Mouse (Mus musculus) left cerebral cortex, adult 18-20 months (tissue): ENCODE measurements around the gene Ccdc187. TPM values are rescaled to one million over a fixed set of nuclear protein-coding genes. Genes with fewer than 3 reads are reported as not detected.

Experiments used
- DNase-seq, 2 experiments: peaks; one replicate each; pipeline ENCODE4 v3.0.0; 2021 to 2022; ENCODE audit warnings: low spot score in 2 of 2, mixed read lengths in 1 of 2
- total RNA-seq, 2 experiments: library from RNA; stranded (reverse); gene quantifications; 2 replicates each; pipeline ENCODE4 v1.2.3; 2021

Gene Ccdc187
- total RNA-seq, 2 experiments from 2014 or later: 2.2 to 2.6 TPM

DNA sequence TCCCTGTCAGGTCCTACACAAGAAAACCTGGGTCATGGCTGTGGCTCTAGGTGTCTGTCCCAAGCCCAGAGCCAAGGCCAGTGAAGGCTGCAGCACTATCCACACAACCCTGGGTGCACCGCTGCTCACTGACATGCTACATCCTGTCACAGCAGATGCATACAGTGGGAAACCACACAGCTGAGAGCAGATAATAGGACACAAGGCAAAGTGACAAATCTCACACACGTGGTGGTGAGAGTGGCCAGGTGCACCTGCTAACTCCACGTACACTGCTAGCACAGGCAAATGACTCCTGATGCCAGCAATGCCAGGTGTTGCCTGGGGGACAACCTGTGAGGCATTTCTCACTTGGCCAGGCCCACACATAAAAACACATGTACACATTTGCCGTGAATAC lies 69.1 kb downstream of the Ccdc187 start:
- DNase-seq: no peak

DNA sequence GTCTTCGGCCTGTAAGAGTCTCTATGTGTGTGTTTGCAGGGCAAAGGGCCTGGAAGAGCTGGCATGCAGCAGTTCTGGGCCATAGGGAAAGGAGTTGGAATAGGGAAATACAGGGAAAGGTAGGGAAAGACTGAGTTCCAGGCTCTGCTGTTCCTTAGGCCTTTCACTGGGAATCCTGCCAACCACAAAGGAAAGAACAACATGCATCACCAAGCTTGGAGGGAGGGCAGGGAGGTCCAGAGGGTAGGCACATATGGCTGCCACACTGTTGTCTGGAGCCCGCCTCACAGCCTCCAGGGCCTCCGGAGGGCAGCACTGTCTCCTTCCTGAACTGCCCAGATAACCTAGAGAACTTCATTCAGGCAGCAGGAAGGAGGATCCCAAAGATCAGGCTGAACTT lies 70.4 kb downstream of the Ccdc187 start:
- no peak for DNase-seq

DNA sequence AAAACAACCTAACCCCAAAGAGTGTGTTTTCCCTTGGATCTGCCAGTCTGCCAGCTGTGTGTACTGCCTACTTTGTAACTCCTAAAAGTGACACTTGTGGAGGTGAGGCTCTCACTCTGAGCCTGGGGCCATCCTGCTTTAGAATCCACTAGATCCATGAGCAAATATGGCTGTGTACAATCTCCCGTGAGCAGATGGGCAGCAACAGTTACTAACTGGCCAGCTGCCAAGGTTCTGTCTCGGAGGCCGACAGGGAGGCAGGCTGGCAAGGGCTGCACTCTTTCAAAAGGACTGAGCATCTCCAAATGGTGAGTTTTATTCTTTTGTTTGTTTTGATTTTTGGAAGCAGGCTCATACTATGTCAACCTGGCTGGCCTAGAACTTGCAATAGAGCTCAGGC lies 79.8 kb downstream of the Ccdc187 start:
- no peak for DNase-seq

DNA sequence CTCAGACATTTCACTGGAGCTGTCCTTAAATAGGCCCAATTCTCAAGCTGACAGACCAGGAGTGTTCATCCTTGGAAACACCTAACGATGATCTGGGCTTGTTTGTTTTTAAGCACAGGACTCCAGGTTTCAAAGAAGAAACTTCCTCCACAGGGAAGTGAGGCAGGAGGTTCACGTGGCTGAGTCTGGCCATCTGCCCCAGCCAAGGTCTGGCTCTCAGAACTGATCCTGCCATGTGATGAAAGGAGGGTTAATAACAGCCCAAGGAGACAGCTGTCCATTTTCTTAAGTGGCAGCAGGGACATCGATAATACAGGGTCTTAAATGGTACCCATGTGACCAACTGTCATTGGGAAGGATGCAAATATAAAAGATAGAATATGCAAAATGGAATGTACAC lies 84.8 kb downstream of the Ccdc187 start:
- no peak for DNase-seq

DNA sequence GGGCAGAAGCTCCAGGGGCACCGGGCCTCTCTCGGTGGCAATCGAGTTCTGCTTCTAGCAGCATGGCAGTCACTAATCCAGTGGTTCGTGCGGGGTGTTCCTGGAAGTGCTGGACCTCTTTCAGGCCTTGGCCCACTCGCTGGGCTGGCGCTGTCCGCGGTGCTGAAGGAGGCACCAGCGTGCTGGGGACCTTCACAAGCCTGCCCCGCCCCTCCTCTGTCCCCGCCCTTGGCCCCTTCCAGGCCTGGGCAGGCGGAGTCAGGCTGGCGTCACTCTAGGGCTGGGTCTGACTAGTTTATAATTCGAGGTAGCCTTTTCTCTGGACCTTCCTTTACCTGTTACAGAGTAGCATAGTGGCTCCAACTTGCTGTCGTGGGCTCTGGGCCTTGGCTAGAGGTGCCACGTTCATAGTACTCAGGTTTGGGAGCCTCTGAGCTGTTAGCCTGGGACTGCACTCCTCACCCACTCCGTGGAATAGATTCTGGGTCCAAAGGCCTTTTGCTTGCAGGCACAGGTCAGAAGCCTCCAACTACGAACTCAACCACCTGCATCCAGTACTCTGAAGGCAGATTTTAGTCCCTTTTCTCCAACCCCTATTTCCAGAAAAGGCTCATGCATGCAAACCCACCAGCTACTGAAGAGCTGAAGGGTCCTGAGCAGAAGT lies 86.1 kb downstream of the Ccdc187 start, which contains the start of gene Lhx3:
Lhx3 (minus strand) TSS at position 164 of the 664 bp plus-strand sequence.
- peak; percentile 30 to 42 for DNase-seq

DNA sequence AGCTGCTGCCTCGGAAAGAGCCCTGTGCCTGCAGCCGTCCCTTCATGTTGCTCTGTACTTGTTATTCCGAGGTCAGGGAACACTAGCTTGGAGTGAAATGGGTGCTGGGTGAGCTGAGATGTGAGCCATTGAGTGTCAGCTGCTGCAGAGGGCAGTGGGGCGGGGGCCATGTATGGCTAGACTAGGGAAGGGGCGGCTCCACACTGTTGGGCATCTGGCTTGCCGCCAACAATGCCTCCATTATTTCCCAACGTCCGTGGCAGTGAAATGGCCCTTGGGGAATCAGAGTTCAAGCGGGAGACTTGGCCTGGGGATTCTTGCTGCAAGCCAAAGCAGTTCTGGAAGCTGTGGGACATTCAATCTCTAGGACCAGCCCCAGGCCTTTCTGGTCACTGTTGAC lies 86.8 kb downstream of the Ccdc187 start:
- no peak for DNase-seq

DNA sequence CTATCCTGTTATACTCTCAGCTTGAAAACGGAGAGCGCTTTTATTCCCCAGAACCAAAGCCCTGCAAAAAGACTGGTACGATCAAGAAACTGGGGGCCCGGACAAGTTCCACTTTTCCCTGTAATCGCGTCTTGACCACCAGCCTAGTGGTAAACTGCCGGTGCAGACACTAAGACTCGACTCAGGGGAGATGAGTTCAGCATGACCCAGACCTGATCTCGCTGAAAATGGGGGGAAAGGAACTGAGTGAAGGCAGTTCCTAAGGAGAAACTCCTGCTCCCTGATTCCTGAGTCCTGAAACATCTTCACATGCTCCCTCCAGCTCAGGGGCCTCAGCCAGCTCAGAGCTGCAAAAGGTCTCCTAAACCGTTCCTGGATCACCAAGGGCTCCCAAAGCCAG lies 88.6 kb downstream of the Ccdc187 start:
- no peak for DNase-seq

DNA sequence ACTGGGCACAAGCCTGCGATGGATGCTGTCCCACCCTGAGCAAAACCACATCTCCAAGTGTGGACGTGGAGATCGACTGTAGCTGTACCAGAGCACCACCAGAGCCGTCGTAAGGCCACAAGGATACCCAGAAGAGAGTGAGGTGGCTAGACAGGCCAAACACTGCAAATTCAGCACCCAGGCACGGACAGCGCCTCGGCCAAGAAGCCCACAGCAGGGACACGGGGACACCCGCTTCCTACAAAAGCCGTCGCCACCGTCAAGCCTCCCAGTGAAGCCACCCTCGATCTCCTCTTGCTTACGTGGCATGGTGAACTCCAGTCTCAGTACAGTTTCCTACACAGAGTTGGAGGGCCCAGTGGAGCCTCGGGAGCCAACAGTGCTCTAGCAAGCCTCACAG lies 89.2 kb downstream of the Ccdc187 start:
- DNase-seq: no peak

DNA sequence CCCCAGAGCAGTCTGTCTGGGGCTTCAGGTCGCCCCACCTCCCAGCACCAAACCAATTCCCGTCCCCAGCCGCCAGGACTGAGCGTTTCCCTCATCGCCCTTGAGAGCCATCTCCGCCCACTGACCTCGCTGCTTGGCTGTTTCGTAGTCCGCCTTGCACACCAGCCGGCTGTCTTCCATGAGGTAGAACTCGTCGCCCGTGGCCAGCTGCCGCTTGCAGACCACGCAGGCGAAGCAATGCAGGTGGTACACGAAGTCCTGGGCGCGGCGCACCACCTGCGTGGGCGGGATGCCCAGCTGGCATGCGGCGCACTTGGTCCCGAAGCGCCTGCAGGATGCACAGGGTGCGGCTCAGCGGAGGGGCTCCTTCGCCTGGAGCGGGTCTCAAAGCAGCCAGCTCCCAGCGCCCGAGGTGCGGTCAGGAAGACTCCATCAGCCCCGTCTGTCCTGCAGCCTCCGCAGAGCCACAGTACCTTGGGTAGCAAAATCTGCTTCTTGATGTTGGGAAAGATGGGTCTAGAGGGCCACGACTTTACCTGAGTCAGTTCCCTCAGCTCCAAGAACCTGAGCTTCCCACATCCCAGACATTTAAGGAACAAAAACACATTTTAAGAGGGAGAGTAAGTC lies 91.4 kb downstream of the Ccdc187 start:
- peak; percentile 22 to 42 for DNase-seq

DNA sequence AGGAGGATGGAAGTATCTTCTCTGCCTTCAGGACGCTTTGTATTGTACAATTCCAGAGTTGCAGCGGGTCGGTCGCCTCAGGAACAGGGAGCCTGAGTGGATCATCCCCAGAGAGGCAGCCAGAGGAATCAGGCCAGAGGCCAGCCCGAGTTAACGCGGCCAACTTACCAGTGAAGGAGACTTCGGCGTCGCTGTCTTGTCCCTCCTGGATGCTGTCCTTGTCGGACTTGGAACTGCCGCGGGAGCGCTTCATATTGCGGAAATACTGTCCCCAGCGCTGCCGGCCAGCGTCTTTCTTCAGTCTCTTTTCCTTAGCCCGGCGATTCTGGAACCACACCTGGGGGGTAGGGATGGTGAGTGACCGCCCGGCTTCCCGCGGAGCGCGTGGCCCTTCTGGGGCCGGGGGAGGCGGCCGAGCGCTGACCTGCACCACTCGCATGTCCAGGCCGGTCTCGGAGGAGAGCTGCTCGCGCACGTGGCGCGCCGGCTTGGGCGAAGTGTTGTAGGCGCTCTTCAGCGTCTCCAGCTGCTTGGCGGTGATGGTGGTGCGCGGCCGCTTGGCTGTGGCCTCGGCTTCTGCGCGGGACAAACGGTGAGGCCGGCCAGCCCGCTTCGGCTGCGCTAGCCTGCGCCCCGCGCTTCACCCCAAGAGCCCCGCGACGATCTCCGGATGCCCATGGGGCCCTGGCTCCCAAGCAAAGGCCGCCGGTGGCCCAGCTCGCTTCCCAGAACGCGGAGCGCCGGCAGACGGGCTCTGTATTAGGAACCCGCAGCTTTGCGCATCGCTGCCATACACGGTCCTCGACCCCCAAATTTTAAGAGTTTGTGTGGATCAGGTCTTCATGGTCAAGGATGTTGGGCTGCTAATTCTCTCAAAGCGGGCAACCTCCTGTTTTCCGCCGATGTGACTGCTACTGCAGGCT lies 92.2 kb downstream of the Ccdc187 start:
- DNase-seq: no peak

DNA sequence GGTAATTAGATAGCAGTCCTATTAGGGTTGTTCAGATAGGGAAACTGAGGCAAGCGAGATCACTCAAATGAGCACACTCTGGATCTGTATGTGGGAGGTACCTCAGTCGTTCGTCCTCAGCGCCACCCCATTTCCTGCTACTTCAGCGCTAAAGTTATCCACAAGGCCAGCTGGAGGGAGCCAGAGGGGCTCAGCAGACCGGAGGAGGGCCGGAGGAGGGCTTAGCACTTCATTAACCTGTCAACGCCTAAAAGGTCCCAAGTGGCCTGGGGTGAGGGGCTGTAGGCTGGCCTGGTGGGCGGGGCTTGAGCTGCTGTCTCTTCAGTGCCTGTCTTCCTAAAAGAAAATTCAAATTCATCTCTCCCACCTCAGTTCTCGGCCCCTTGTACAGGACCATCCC lies 95.9 kb downstream of the Ccdc187 start:
- DNase-seq: no peak

DNA sequence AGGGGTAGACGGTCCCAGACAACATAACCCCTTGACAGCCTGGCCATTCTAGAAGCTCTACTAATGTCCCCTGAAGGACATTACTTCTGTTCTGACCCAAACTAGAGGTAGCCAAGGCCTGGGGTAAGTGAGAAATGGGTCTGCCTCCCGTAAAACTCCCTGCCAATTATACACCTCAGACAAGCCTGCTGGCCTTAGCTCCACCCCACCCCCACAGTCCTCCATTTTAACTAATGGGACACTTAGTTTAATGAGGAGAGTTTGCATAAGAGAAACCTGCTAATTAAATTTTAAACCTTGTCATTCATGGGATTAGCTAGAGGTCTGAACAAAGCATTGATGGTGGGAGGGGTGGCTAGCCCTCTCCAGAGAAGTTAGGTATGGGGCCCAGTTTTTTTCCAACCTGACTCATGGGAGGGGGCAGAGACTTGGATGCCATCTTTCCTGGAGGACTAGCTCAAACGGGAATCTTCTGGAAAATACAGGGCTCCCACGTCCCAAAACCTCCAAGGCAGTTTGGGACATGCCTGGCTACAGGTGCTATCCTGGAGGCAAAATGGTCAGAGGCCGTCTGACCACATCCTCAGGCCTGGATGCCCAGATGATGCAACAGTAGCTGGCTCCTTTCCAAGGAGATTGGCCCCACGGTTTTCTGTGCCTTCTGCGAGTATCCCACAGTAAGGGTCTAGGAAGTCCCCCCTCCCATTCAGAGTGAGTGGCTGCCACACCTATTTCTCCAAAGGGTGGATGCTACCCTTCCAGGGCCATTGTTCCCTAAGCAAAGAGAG lies 99.6 kb downstream of the Ccdc187 start:
- no peak for DNase-seq

Other genes with a start within 250 kb of the Ccdc187 start
- gene Nacc2, start 171.3 kb downstream of the Ccdc187 start, total RNA-seq: 10 to 100 TPM; 69.8 to 81.1 TPM
- under 1 TPM in 1 of 2 experiments, not detected in 1; 0.40 TPM for gene Lhx3, start 86.3 kb downstream of the Ccdc187 start, total RNA-seq
- 10 to 100 TPM; 20.5 to 23.1 TPM for gene Qsox2, start 57.0 kb downstream of the Ccdc187 start, total RNA-seq
- gene Gpsm1, start 21.0 kb upstream of the Ccdc187 start, total RNA-seq: 10 to 100 TPM; 50.5 to 61.3 TPM
- gene Dnlz, start 57.6 kb upstream of the Ccdc187 start, total RNA-seq: 10 to 100 TPM; 27.7 to 29.4 TPM
- 1 to 10 TPM; 1.2 to 2.6 TPM for gene Card9, start 66.4 kb upstream of the Ccdc187 start, total RNA-seq
- 10 to 100 TPM; 51.8 to 69.8 TPM for gene Snapc4, start 86.1 kb upstream of the Ccdc187 start, total RNA-seq
- gene Entr1, start 94.8 kb upstream of the Ccdc187 start, total RNA-seq: 100 to 1,000 TPM; 139 to 145 TPM
- gene Pmpca, start 94.8 kb upstream of the Ccdc187 start, total RNA-seq: 10 to 100 TPM; 91.5 to 95.8 TPM
- gene Inpp5e, start 114.6 kb upstream of the Ccdc187 start, total RNA-seq: 10 to 100 TPM; 21.5 to 22.8 TPM
- 10 to 100 TPM; 42.7 to 46.0 TPM for gene Sec16a, start 150.7 kb upstream of the Ccdc187 start, total RNA-seq
- 10 to 100 TPM; 17.8 to 19.1 TPM for gene Notch1, start 222.1 kb upstream of the Ccdc187 start, total RNA-seq